Mouse (Mus musculus) thymus, adult 2 months (tissue): ENCODE data around the gene Suds3.

ENCODE experiments used
- CTCF ChIP-seq: fragments of 200-500 bp; IDR thresholded peaks from 2 replicates; pipeline ENCODE4 v1.5.1; 2012; ENCODE audit warnings: mild to moderate bottlenecking, control low read depth, low read length, moderate library complexity, borderline replicate concordance; ENCODE audit not compliant: control insufficient read depth, poor library complexity, insufficient read depth; ENCODE audit errors: extremely low read depth
- POLR2A ChIP-seq: fragments of 200-500 bp; IDR thresholded peaks from 2 replicates; pipeline ENCODE4 v1.6.1; 2012; ENCODE audit warnings: mild to moderate bottlenecking, low read length, control low read depth, moderate library complexity; ENCODE audit not compliant: control insufficient read depth, poor library complexity, insufficient read depth; ENCODE audit errors: extremely low read depth

DNA sequence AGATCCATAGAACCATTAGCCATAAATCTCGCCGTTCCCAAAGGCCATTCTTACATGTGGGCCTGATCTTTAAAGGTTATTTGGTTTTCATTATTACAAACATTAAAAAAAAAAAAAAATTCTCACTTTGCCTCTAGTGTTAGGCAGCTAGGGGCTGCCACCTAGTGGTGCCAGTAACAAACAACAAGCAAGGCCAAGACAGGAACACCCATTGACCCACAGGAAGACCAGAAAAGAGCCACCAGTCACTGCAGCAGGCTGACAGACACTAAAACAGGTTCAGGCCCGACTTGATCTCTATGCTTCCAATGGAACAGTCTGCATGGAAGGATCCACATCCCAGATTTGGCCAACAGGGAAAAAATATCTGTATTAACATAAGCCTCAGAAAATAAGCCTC lies 19.2 kb downstream of the Suds3 start:
- TF ChIP-seq CTCF: peak; percentile 30; the same call in 1 of the 2 replicates
- TF ChIP-seq POLR2A: no peak
